Mouse (Mus musculus): Measurements from ENCODE around the gene Calb2. TPM values are rescaled to one million over a fixed set of nuclear protein-coding genes. Genes with fewer than 3 reads are reported as not detected.

Gene Calb2
- polyA plus RNA-seq, 2 experiments, result not detected

DNA sequence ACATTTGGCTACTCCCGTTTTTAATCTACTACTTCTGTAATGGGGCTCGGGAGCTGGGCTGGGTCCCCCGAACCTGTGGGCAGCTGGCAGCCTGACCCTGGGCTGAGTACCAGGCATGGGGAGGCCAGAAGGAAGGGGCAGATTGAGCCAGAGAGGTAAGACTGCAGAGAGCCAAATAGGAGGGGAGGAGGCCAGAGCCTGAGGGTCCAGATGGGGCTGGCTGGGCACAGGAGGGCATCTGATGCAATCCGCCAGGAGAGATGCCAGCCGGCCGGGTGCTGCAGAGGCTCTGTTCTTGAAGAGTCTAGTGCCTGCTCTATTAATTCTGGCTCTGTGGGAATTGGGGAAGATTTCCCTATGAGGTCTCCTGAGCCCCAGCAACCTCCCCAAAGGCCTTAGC, 6.0 kb downstream of the Calb2 start:
- Histone ChIP-seq H3K9ac (replicated peaks) (no peak overlapping the region), H3K36me3 (replicated peaks; ENCODE audit: control insufficient read depth, insufficient read depth, low read depth) (no peaks in the 10 kb centered on the region), H3K4me1 (replicated peaks; ENCODE audit: control insufficient read depth in 2 of 2, insufficient read depth in 2 of 2, low read length in 1 of 2) (no peaks in the 10 kb centered on the region), H3K9me3 (ENCODE audit: control insufficient read depth, low read length) (no peaks in the 10 kb centered on the region), H3K27ac (no peak overlapping the region), H3K4me2 (ENCODE audit: low read depth) (no peak overlapping the region), H3K27me3 (ENCODE audit: control insufficient read depth, insufficient read depth, low read length) (no peaks in the 10 kb centered on the region), H3K4me3 (ENCODE audit: insufficient read depth in 1 of 2, low read depth in 2 of 2, low read length in 2 of 2) (no peak overlapping the region)
- WGBS (ENCODE audit: insufficient replicate concordance), result 60% methylated on average over 6 of the region's 6 CpGs
- no peak for ATAC-seq (ENCODE audit: insufficient read depth)
- no peak for DNase-seq (ENCODE audit: low read depth in 3 of 3, low spot score in 3 of 3)
- no peak for TF ChIP-seq CTCF (IDR thresholded peaks at IDR 0.05; ENCODE audit: low read depth)
- TF ChIP-seq EP300 (IDR thresholded peaks at IDR 0.05; ENCODE audit: low read depth), result no peak

- DNase-seq (ENCODE audit: low read depth in 3 of 3, low spot score in 3 of 3) (no peak), ATAC-seq (ENCODE audit: insufficient read depth) (no peak)
- Histone ChIP-seq H3K4me1 (replicated peaks; ENCODE audit: control insufficient read depth in 2 of 2, insufficient read depth in 2 of 2, low read length in 1 of 2) (no peaks in the 10 kb centered on the region), H3K27ac (no peak overlapping the region), H3K27me3 (ENCODE audit: control insufficient read depth, insufficient read depth, low read length) (no peaks in the 10 kb centered on the region), H3K9ac (replicated peaks) (no peak overlapping the region), H3K4me2 (ENCODE audit: low read depth) (no peak overlapping the region), H3K36me3 (replicated peaks; ENCODE audit: control insufficient read depth, insufficient read depth, low read depth) (no peaks in the 10 kb centered on the region), H3K9me3 (ENCODE audit: control insufficient read depth, low read length) (no peaks in the 10 kb centered on the region), H3K4me3 (ENCODE audit: insufficient read depth in 1 of 2, low read depth in 2 of 2, low read length in 2 of 2) (no peak overlapping the region)
- no peak for TF ChIP-seq EP300 (IDR thresholded peaks at IDR 0.05; ENCODE audit: low read depth)
- no peak for TF ChIP-seq CTCF (IDR thresholded peaks at IDR 0.05; ENCODE audit: low read depth)
- WGBS (ENCODE audit: insufficient replicate concordance), result 53% methylated on average over 6 of the region's 6 CpGs
These were observed 15.1 kb downstream of the Calb2 start for GRCm38 (mm10) chr8:110152951-110153350.

GRCm38 (mm10) chr8:110145538-110145937, 22.5 kb downstream of the Calb2 start:
- Histone ChIP-seq H3K4me2 (ENCODE audit: low read depth) (no peak overlapping the region), H3K9me3 (ENCODE audit: control insufficient read depth, low read length) (no peaks in the 10 kb centered on the region), H3K27ac (no peak overlapping the region), H3K9ac (replicated peaks) (no peak overlapping the region), H3K4me1 (replicated peaks; ENCODE audit: control insufficient read depth in 2 of 2, insufficient read depth in 2 of 2, low read length in 1 of 2) (no peaks in the 10 kb centered on the region), H3K27me3 (ENCODE audit: control insufficient read depth, insufficient read depth, low read length) (no peaks in the 10 kb centered on the region), H3K36me3 (replicated peaks; ENCODE audit: control insufficient read depth, insufficient read depth, low read depth) (no peaks in the 10 kb centered on the region), H3K4me3 (ENCODE audit: insufficient read depth in 1 of 2, low read depth in 2 of 2, low read length in 2 of 2) (no peak overlapping the region)
- no peak for ATAC-seq (ENCODE audit: insufficient read depth)
- WGBS (ENCODE audit: insufficient replicate concordance), result 1% methylated on average over 4 of the region's 4 CpGs
- DNase-seq (ENCODE audit: low read depth in 3 of 3, low spot score in 3 of 3), result peak in 2 of 3 experiments; percentile 4 to 7
- no peak for TF ChIP-seq EP300 (IDR thresholded peaks at IDR 0.05; ENCODE audit: low read depth)
- peak; percentile 84 for TF ChIP-seq CTCF (IDR thresholded peaks at IDR 0.05; ENCODE audit: low read depth)

DNA sequence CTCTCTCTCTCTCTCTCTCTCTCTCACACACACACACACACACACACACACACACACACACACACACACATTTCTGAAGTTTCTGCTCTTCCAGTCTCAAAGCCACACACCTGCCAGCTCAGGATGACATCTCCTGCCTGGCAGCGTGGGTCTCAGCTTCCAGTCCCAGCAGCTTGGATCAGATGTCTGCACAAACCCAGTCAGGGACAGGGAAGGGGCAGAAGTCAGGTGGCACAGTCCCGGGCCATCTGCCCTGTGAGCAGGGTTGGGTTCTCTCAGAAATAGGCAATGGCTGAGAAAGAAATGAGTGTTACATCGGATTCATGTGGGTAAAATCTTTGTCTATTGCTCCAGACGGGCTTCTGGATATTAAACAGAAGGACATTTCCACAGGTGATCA, 27.2 kb downstream of the Calb2 start:
- DNase-seq (ENCODE audit: low read depth in 3 of 3, low spot score in 3 of 3) (no peak), ATAC-seq (ENCODE audit: insufficient read depth) (no peak)
- Histone ChIP-seq H3K27ac (no peak overlapping the region), H3K4me3 (ENCODE audit: insufficient read depth in 1 of 2, low read depth in 2 of 2, low read length in 2 of 2) (no peak overlapping the region), H3K9ac (replicated peaks) (no peak overlapping the region), H3K27me3 (ENCODE audit: control insufficient read depth, insufficient read depth, low read length) (no peaks in the 10 kb centered on the region), H3K36me3 (replicated peaks; ENCODE audit: control insufficient read depth, insufficient read depth, low read depth) (no peaks in the 10 kb centered on the region), H3K4me1 (replicated peaks; ENCODE audit: control insufficient read depth in 2 of 2, insufficient read depth in 2 of 2, low read length in 1 of 2) (no peaks in the 10 kb centered on the region), H3K4me2 (ENCODE audit: low read depth) (no peak overlapping the region), H3K9me3 (ENCODE audit: control insufficient read depth, low read length) (no peaks in the 10 kb centered on the region)
- TF ChIP-seq CTCF (IDR thresholded peaks at IDR 0.05; ENCODE audit: low read depth), result no peak
- no peak for TF ChIP-seq EP300 (IDR thresholded peaks at IDR 0.05; ENCODE audit: low read depth)
- 55% methylated on average over 4 of the region's 4 CpGs for WGBS (ENCODE audit: insufficient replicate concordance)

DNA sequence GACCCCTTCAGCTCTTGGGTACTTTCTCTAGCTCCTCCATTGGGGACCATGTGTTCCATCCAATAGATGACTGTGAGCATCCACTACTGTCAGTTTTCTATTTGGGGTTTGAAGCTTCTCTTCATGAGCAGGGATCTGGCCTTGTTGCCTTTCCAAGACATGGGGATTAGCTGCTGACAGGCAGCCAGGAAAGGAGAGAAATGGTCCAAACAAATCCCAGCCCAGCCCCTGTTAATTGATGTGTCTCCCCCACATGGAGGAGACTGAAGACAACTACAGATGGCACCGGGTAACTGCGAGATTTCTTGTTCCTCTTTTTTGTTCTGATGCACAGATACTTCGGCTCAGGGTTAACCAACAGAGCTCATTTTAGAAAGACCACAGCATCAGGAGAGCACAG, 27.9 kb downstream of the Calb2 start:
- 24% methylated on average over 3 of the region's 3 CpGs for WGBS (ENCODE audit: insufficient replicate concordance)
- Histone ChIP-seq H3K9me3 (ENCODE audit: control insufficient read depth, low read length) (no peaks in the 10 kb centered on the region), H3K27ac (no peak overlapping the region), H3K4me1 (replicated peaks; ENCODE audit: control insufficient read depth in 2 of 2, insufficient read depth in 2 of 2, low read length in 1 of 2) (no peaks in the 10 kb centered on the region), H3K9ac (replicated peaks) (no peak overlapping the region), H3K4me2 (ENCODE audit: low read depth) (no peak overlapping the region), H3K4me3 (ENCODE audit: insufficient read depth in 1 of 2, low read depth in 2 of 2, low read length in 2 of 2) (no peak overlapping the region), H3K27me3 (ENCODE audit: control insufficient read depth, insufficient read depth, low read length) (no peaks in the 10 kb centered on the region), H3K36me3 (replicated peaks; ENCODE audit: control insufficient read depth, insufficient read depth, low read depth) (no peaks in the 10 kb centered on the region)
- DNase-seq (ENCODE audit: low read depth in 3 of 3, low spot score in 3 of 3) (no peak), ATAC-seq (ENCODE audit: insufficient read depth) (no peak)
- TF ChIP-seq CTCF (IDR thresholded peaks at IDR 0.05; ENCODE audit: low read depth) (no peak), EP300 (IDR thresholded peaks at IDR 0.05; ENCODE audit: low read depth) (no peak)
